Mouse (Mus musculus) hindbrain, embryonic 14.5 days (tissue): ENCODE measurements at regions not wholly inside any gene's neighbourhood (a gene's known extent, or its start where the extent isn't known, plus 50 kb on each side); places are given as distances from the start of the nearest gene placed in this dataset.

Source experiments
- ATAC-seq: fragments of 200-750 bp; cut with Nextera tagmentation; 2 replicates; pipeline ENCODE4 v1.8.0; 2017; ENCODE audit warnings: moderate number of reproducible peaks, mild to moderate bottlenecking, moderate TSS enrichment, moderate library complexity; ENCODE audit not compliant: low FRiP score
- DNase-seq: peaks from one replicate; pipeline ENCODE4 v3.0.0-alpha.2; 2015; ENCODE audit warnings: low spot score
- H3K27ac ChIP-seq: fragments of 300-500 bp; sonication (generic); 2 replicates; pipeline ENCODE4 v1.5.1; 2014; ENCODE audit warnings: mild to moderate bottlenecking, moderate library complexity
- H3K27me3 ChIP-seq: fragments of 300-500 bp; sonication (generic); 2 replicates; pipeline ENCODE4 v1.6.1; 2014; ENCODE audit warnings: mild to moderate bottlenecking, low read length, mixed read lengths; ENCODE audit not compliant: control insufficient read depth, insufficient read depth
- H3K36me3 ChIP-seq: fragments of 300-500 bp; sonication (generic); replicated peaks from 2 replicates; pipeline ENCODE4 v1.6.1; 2014; ENCODE audit not compliant: control insufficient read depth, insufficient read depth
- H3K4me1 ChIP-seq: fragments of 300-500 bp; sonication (generic); replicated peaks from 2 replicates; pipeline ENCODE4 v1.6.1; 2014; ENCODE audit warnings: antibody characterized with exemption, low read length, mixed read lengths; ENCODE audit not compliant: control insufficient read depth, insufficient read depth
- H3K4me2 ChIP-seq: fragments of 300-500 bp; sonication (generic); replicated peaks from 2 replicates; pipeline ENCODE4 v1.6.1; 2014; ENCODE audit warnings: mild to moderate bottlenecking, moderate library complexity
- H3K4me3 ChIP-seq: fragments of 300-500 bp; sonication (generic); replicated peaks from 2 replicates; pipeline ENCODE4 v1.5.1; 2014; ENCODE audit warnings: mild to moderate bottlenecking, low read length
- H3K9ac ChIP-seq: fragments of 300-500 bp; sonication (generic); 2 replicates; pipeline ENCODE4 v1.6.1; 2014
- H3K9me3 ChIP-seq: fragments of 300-500 bp; sonication (generic); 2 replicates; pipeline ENCODE4 v1.6.1; 2016; ENCODE audit warnings: low read length; ENCODE audit not compliant: control insufficient read depth
- WGBS: fragments of 180-500 bp; shearing (Covaris S2); extraction: QIAGEN DNeasy Blood & Tissue Kit; methylation state at CpG from one replicate; pipeline ENCODE4 v1.1.7; 2014; 5-methylcytosine and 5-hydroxymethylcytosine counted together

GRCm38 (mm10) chr13:90473041-90473825 lies 383.8 kb upstream of the Xrcc4 start:
- Histone ChIP-seq H3K27me3 (no peaks in the 10 kb centered on the region), H3K4me3 (no peak overlapping the region), H3K4me1 (no peaks in the 10 kb centered on the region), H3K9me3 (no peaks in the 10 kb centered on the region), H3K27ac (no peak overlapping the region), H3K36me3 (no peaks in the 10 kb centered on the region), H3K4me2 (no peak overlapping the region), H3K9ac (no peak overlapping the region)
- WGBS: 82% methylated on average over 8 of the region's 8 CpGs
- ATAC-seq (no peak), DNase-seq (no peak)

- ATAC-seq (no peak), DNase-seq (no peak)
- 63% methylated on average over 5 of the region's 5 CpGs for WGBS
- Histone ChIP-seq H3K4me3 (no peak overlapping the region), H3K9me3 (no peaks in the 10 kb centered on the region), H3K27ac (no peak overlapping the region), H3K4me1 (no peaks in the 10 kb centered on the region), H3K27me3 (no peaks in the 10 kb centered on the region), H3K4me2 (no peak overlapping the region), H3K9ac (no peak overlapping the region), H3K36me3 (no peaks in the 10 kb centered on the region)
Measured at GRCm38 (mm10) chr13:90466096-90466495, 376.7 kb upstream of the Xrcc4 start.

- Histone ChIP-seq H3K4me3 (no peak overlapping the region), H3K27me3 (no peaks in the 10 kb centered on the region), H3K36me3 (no peaks in the 10 kb centered on the region), H3K4me2 (no peak overlapping the region), H3K4me1 (no peaks in the 10 kb centered on the region), H3K9me3 (no peaks in the 10 kb centered on the region), H3K27ac (no peak overlapping the region), H3K9ac (no peak overlapping the region)
- DNase-seq: no peak
- 82% methylated on average over 2 of the region's 2 CpGs for WGBS
- ATAC-seq: no peak
Measured at GRCm38 (mm10) chr13:90464051-90464450, 374.6 kb upstream of the Xrcc4 start.

GRCm38 (mm10) chr13:90463381-90463780 lies 374.0 kb upstream of the Xrcc4 start:
- no peaks in the 10 kb centered on the region for H3K9me3 ChIP-seq
- WGBS: 79% methylated on average over 2 of the region's 2 CpGs
- H3K9ac ChIP-seq: no peak overlapping the region
- H3K4me2 ChIP-seq: no peak overlapping the region
- ATAC-seq (no peak), DNase-seq (no peak)
- no peaks in the 10 kb centered on the region for H3K4me1 ChIP-seq
- no peak overlapping the region for H3K4me3 ChIP-seq
- H3K36me3 ChIP-seq: no peaks in the 10 kb centered on the region
- H3K27me3 ChIP-seq: no peaks in the 10 kb centered on the region
- H3K27ac ChIP-seq: no peak overlapping the region

- Histone ChIP-seq H3K9me3 (no peaks in the 10 kb centered on the region), H3K27me3 (no peaks in the 10 kb centered on the region), H3K36me3 (no peaks in the 10 kb centered on the region), H3K4me2 (no peak overlapping the region), H3K9ac (no peak overlapping the region), H3K27ac (no peak overlapping the region), H3K4me1 (no peaks in the 10 kb centered on the region), H3K4me3 (no peak overlapping the region)
- no peak for DNase-seq
- no peak for ATAC-seq
Measured at GRCm38 (mm10) chr13:90454631-90455030, 365.2 kb upstream of the Xrcc4 start.

- Histone ChIP-seq H3K36me3 (no peaks in the 10 kb centered on the region), H3K27me3 (no peaks in the 10 kb centered on the region), H3K27ac (no peak overlapping the region), H3K9me3 (peaks cover 3% of the 10 kb centered on the region; the same call in 1 of the 2 replicates), H3K4me3 (no peak overlapping the region), H3K4me2 (no peak overlapping the region), H3K9ac (no peak overlapping the region), H3K4me1 (no peaks in the 10 kb centered on the region)
- WGBS: 93% methylated on average over 3 of the region's 3 CpGs
- DNase-seq: no peak
- ATAC-seq: no peak
Measured at GRCm38 (mm10) chr13:90426901-90427300, 337.5 kb upstream of the Xrcc4 start.

- Histone ChIP-seq H3K4me1 (no peaks in the 10 kb centered on the region), H3K4me3 (no peak overlapping the region), H3K4me2 (no peak overlapping the region), H3K36me3 (no peaks in the 10 kb centered on the region), H3K27me3 (no peaks in the 10 kb centered on the region), H3K9me3 (peaks cover 3% of the 10 kb centered on the region; the same call in 1 of the 2 replicates), H3K27ac (no peak overlapping the region), H3K9ac (no peak overlapping the region)
- DNase-seq: no peak
- ATAC-seq: no peak
- WGBS: 80% methylated on average over 1 of the region's 1 CpGs
Measured at GRCm38 (mm10) chr13:90425379-90425778, 336.0 kb upstream of the Xrcc4 start.

GRCm38 (mm10) chr13:90424541-90424940 lies 335.1 kb upstream of the Xrcc4 start:
- no peaks in the 10 kb centered on the region for H3K27me3 ChIP-seq
- no peak overlapping the region for H3K4me2 ChIP-seq
- no peak for DNase-seq
- ATAC-seq: no peak
- no peak overlapping the region for H3K4me3 ChIP-seq
- no peaks in the 10 kb centered on the region for H3K36me3 ChIP-seq
- H3K4me1 ChIP-seq: no peaks in the 10 kb centered on the region
- H3K9me3 ChIP-seq: peaks cover 3% of the 10 kb centered on the region; the same call in 1 of the 2 replicates
- no peak overlapping the region for H3K27ac ChIP-seq
- H3K9ac ChIP-seq: no peak overlapping the region
- WGBS: 89% methylated on average over 5 of the region's 5 CpGs

GRCm38 (mm10) chr13:90420966-90421365 lies 331.6 kb upstream of the Xrcc4 start:
- Histone ChIP-seq H3K9ac (no peak overlapping the region), H3K36me3 (no peaks in the 10 kb centered on the region), H3K4me1 (no peaks in the 10 kb centered on the region), H3K27ac (no peak overlapping the region), H3K4me2 (no peak overlapping the region), H3K4me3 (no peak overlapping the region), H3K9me3 (no peaks in the 10 kb centered on the region), H3K27me3 (no peaks in the 10 kb centered on the region)
- no peak for ATAC-seq
- WGBS: 58% methylated on average over 4 of the region's 4 CpGs
- no peak for DNase-seq

GRCm38 (mm10) chr13:90404392-90404791 lies 315.0 kb upstream of the Xrcc4 start:
- H3K27me3 ChIP-seq: no peaks in the 10 kb centered on the region
- WGBS: 96% methylated on average over 4 of the region's 4 CpGs
- H3K9ac ChIP-seq: no peak overlapping the region
- H3K9me3 ChIP-seq: no peaks in the 10 kb centered on the region
- H3K36me3 ChIP-seq: no peaks in the 10 kb centered on the region
- H3K4me3 ChIP-seq: no peak overlapping the region
- no peaks in the 10 kb centered on the region for H3K4me1 ChIP-seq
- ATAC-seq (no peak), DNase-seq (no peak)
- no peak overlapping the region for H3K4me2 ChIP-seq
- no peak overlapping the region for H3K27ac ChIP-seq
